9 mouse cellular contexts compared by ENCODE assay signal in genomic region chr15:95762661-95763303, GRCm38 (mm10). TPM values are rescaled to one million over a fixed set of nuclear protein-coding genes. Genes with fewer than 3 reads are reported as not detected.
DNase-seq lines count a peak whose midpoint lies in the region; ATAC-seq lines count a peak whose summit lies in the region.
"Had no signal": no experiment of that assay in that cellular context is flagged by ENCODE, and none has a peak within 500 bp of the region (broad histone marks: within the 10 kb centered on the region; RNA-seq: fewer than 3 reads in every experiment).

No protein-coding gene starts in this region.

- no peaks in the 10 kb centered on the region for H3K27me3 ChIP-seq in midbrain, embryonic 11.5 days (ENCODE audit: control insufficient read depth, insufficient read depth, low read length)
- H3K27me3 ChIP-seq: limb, embryonic 15.5 days had no signal

- WGBS in midbrain, embryonic 11.5 days = 38% methylated on average over 12 of the region's 12 CpGs

- no peak overlapping the region for H3K27ac ChIP-seq in midbrain, embryonic 11.5 days (ENCODE audit: low read depth, low read length)
- H3K27ac ChIP-seq: limb, embryonic 15.5 days had no signal

- no peaks in the 10 kb centered on the region for H3K9me3 ChIP-seq in midbrain, embryonic 11.5 days (ENCODE audit: control insufficient read depth, low read length)
- H3K9me3 ChIP-seq: limb, embryonic 15.5 days had no signal

- H3K4me1 ChIP-seq in midbrain, embryonic 11.5 days (ENCODE audit: control insufficient read depth, insufficient read depth, low read length) = no peaks in the 10 kb centered on the region
- H3K4me1 ChIP-seq: limb, embryonic 15.5 days had no signal

- no peaks in the 10 kb centered on the region for H3K36me3 ChIP-seq in midbrain, embryonic 11.5 days (ENCODE audit: control insufficient read depth, insufficient read depth, low read length)
- H3K36me3 ChIP-seq: limb, embryonic 15.5 days had no signal

- no peak overlapping the region for H3K9ac ChIP-seq in midbrain, embryonic 11.5 days (ENCODE audit: low read length)
- H3K9ac ChIP-seq: limb, embryonic 15.5 days had no signal

- H3K4me3 ChIP-seq in midbrain, embryonic 11.5 days (ENCODE audit: low read depth, low read length) = no peak overlapping the region
- H3K4me3 ChIP-seq: limb, embryonic 15.5 days had no signal

- intact Hi-C loops in left cerebral cortex, postnatal 10 days (cut with DNase I) = loop anchor here (10.0 kb wide), 1 partner anchor 522 kb away; the partner anchor contains the start of gene Arid2

- peak; percentile 67 for DNase-seq in Muller cell, postnatal 12 days (ENCODE audit: inconsistent ontology term)
- DNase-seq in cerebellum, adult 11-12 months = peak; percentile 43
- DNase-seq in forelimb bud, embryonic 11.5 days (ENCODE audit: low read depth, low spot score) = peak; percentile 76
- peak; percentile 64 for DNase-seq in induced T-regulatory cell, adult 2 months (ENCODE audit: low read depth)
- peak; percentile 27 to 81 for DNase-seq in left cerebral cortex, postnatal 10 days (ENCODE audit: extremely low spot score in 1 of 2, low spot score in 2 of 2)
- DNase-seq in midbrain, embryonic 11.5 days (ENCODE audit: low spot score, missing footprints) = peak; percentile 98
- peak; percentile 10 to 32 for DNase-seq in right cerebral cortex, postnatal 36 days (ENCODE audit: low spot score in 2 of 2)
- DNase-seq in yolk sac, embryonic 10.5 days (ENCODE audit: low spot score) = peak; percentile 54

- ATAC-seq in midbrain, embryonic 11.5 days (ENCODE audit: low FRiP score) = peak; percentile 90

- H3K4me2 ChIP-seq in midbrain, embryonic 11.5 days = no peak overlapping the region
- H3K4me2 ChIP-seq: limb, embryonic 15.5 days had no signal

RNA-seq across cellular contexts. Expression of gene Ano6, which starts 27.9 kb away (rescaled TPM):
- total RNA-seq in left cerebral cortex, postnatal 10 days (2021) = 10 to 100 TPM; 20.5 to 25.1 TPM
- polyA plus RNA-seq in midbrain, embryonic 11.5 days (2014; fragmentation: Nextera tagmentation; extraction: Ambion mirVana) = 30.3 and 30.8 TPM in 2 replicates

Comparison
In these comparisons a context has a peak if more than half of its experiments do, and no peak if none do; other contexts are left out.
1. DNase-seq: peak in every context shown above with its lines; median percentile 98 in midbrain, embryonic 11.5 days; 76 in forelimb bud, embryonic 11.5 days; 67 in Muller cell, postnatal 12 days; 64 in induced T-regulatory cell, adult 2 months; 54 in left cerebral cortex, postnatal 10 days; 54 in yolk sac, embryonic 10.5 days; 43 in cerebellum, adult 11-12 months; 21 in right cerebral cortex, postnatal 36 days.